Mouse (Mus musculus): Measurements from ENCODE around the gene Mapk10.

GRCm38 (mm10) chr5:103094166-103094565, 117.0 kb downstream of the Mapk10 start:
- TF ChIP-seq CTCF (IDR thresholded peaks at IDR 0.05; ENCODE audit: low read depth) (no peak), EP300 (optimal IDR thresholded peaks at IDR 0.05) (no peak)

Data from stomach, postnatal 0 days (tissue).